Mouse (Mus musculus) ES-CJ7 (cell line): ENCODE data around the gene Mum1.

Source experiments
- DNase-seq: peaks from one replicate; pipeline ENCODE4 v3.0.0; 2011; ENCODE audit warnings: low read depth, low spot score

Gene Mum1

DNA sequence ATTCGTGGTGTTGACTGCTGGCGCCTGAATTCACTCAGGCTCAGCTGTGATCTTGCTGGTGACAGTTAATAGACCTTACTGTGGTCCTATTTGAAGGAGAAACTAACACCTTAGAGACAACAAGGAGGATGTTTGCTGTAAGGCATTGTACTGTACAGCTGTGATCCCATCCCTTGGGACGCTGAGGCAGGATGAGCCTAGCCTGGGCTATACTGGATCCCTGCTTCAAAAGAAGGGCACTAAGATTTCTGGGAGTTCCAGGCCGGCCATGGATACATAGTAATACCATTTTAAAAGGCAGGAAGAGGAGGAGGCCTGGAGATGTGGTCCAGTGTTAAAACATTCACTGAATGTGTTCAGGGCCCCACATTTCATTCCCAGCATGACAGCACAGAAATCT is 24.3 kb downstream of the Mum1 start:
- DNase-seq = no peak

DNA sequence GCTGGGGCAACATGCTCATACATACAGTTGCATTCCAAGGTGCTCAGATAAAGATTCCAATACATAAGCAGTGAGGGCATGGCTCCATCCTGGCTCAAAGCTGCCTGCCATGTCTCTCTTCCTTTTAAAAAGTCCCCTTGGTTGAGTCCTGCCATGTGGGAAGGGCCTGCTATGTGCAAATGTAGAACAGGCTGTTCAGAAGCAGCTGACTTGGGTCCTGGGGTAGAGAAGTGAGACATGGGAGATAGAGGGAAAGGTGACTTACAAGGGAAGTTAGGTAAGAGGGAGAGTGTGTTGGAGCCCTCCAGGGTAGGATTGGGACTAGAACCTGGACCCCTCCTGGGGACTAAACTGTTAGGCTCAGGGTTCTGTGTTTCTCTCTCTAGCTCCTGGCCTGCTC is 25.8 kb downstream of the Mum1 start:
- DNase-seq = no peak

- DNase-seq = no peak
Measured at GRCm38 (mm10) chr10:80252493-80253274, 26.4 kb downstream of the Mum1 start.

DNA sequence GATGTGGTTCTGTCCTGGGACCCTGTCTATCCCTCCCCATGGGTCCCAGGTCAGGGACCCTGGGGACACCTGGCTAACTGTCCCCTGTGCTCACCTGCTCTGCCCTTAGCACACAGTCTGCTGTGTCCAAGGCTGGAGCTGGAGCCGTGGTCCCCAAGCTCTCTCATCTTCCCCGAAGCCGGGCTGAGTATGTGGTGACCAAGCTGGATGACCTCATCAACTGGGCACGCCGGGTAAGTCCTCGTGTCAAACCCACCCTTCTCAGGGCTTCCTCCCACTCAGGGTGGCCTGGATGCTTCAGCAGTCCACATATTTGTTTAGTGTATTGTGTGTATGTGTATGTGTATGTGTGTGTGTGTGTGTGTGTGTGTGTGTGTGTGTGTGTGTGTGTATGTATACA is 27.3 kb downstream of the Mum1 start:
- no peak for DNase-seq

- no peak for DNase-seq
Measured at GRCm38 (mm10) chr10:80254331-80255297, 28.4 kb downstream of the Mum1 start.

- DNase-seq = no peak
Measured at GRCm38 (mm10) chr10:80255881-80256535, 29.8 kb downstream of the Mum1 start.

- no peak for DNase-seq
Measured at GRCm38 (mm10) chr10:80257936-80258335, 31.7 kb downstream of the Mum1 start.

- no peak for DNase-seq
Measured at GRCm38 (mm10) chr10:80258752-80259462, 32.7 kb downstream of the Mum1 start.

DNA sequence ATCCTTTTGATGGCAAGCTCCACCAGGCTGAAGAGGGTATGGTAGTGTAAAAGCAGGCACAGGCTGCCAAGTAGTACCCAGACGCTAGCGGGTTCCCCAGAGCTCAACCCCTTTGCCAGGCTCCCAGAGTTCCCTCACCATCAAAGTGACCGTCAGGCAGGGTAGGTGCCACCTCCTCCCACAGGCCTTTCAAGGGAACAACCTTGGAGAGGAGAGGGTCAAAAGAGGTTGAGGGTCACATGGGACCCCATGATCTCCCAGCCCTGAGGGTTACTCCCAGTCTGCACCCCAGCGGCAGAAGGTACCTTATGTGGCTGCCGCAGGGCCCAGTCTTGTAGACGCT is 33.2 kb downstream of the Mum1 start:
- no peak for DNase-seq

GRCm38 (mm10) chr10:80259861-80260641 is 33.8 kb downstream of the Mum1 start:
- DNase-seq = no peak

DNA sequence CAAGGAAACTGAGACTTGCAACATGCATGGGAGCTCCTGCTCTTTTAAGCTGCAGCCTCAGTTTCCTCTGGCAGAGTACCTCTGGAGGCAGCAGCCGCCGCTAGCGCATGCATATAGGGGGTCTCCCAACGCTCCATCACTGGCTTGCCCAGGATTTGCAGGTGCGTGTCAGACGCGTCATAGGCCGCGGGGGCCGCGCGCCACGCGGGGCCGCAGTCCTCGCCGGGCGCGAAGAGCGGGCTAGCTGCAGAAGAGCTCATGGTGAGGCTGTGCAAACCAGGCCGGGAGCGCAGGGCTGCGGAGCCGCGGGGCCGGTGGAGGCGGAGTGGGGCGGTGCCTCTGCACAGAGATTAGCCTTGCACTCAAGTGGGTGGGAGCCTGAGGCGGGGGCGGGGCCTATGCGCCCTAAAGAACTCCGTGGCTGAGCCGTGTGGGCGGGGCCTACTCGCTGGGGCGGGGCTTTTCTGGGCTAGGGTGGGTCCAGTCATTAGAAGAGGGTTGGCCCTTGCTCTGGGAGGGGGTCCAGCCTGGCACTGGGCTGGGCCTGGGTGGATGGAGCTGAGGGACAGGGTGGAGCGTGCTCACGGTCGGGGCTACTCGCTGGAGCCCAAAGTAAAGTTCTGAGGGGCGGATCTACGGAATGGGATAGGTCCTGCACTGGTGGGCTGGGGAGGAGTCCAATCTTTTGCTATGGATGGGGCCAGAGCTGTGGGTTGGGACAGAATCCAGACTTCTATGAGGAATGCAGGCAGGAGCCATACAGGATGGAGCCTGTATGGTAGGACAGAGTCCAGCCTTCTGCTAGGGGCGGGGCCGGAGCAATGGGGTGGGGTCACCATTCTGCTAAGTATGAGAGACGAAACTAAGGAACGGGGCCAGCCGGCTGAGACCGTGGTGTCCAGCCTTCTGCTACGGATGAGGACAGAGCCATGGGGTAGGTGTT is 34.7 kb downstream of the Mum1 start, which contains the start of the genes Gamt and Dazap1:
TSS of gene Gamt (minus strand) at position 371 of the 943 bp plus-strand sequence.
TSS of gene Dazap1 (plus strand) at position 845 of the 943 bp plus-strand sequence.
- peak; percentile 96 for DNase-seq

DNA sequence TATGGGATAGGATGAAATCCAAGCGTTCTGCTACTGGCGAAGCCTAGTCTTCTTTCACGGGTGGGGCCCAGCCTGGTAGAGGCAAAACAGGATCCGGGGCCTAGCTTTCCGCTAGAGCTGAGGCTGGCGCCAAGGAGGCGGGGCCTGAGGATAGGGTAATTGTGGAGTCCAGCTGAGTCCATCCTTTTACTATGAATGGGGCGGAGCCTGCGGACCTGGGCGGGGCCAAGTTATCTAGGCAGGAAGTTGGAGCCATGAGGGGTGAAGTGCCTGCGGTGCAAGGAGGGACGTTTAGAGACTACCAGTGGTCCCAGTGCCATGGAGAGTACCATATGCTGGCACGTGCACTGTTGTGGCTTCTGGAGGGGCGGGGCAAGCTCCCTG is 35.3 kb downstream of the Mum1 start:
- peak; percentile 93 for DNase-seq

DNA sequence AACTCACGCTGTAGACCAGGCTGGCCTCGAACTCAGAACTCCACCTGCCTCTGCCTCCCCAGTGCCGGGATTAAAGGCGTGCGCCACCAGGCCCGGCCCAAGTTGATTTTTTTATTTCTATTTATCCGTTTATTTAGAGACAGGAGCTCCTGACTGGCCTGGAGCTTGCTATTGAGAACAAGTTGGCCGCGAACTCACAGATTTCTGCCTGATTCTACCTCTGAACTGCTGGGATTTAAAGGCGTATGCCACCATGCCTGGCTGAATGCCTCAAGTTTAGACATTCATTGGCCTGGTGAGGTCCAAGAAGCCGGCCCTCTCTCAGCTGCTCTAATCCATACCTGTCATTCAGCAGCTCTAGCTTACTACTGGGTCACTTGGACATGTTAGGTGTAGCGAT is 35.9 kb downstream of the Mum1 start:
- DNase-seq = no peak

DNA sequence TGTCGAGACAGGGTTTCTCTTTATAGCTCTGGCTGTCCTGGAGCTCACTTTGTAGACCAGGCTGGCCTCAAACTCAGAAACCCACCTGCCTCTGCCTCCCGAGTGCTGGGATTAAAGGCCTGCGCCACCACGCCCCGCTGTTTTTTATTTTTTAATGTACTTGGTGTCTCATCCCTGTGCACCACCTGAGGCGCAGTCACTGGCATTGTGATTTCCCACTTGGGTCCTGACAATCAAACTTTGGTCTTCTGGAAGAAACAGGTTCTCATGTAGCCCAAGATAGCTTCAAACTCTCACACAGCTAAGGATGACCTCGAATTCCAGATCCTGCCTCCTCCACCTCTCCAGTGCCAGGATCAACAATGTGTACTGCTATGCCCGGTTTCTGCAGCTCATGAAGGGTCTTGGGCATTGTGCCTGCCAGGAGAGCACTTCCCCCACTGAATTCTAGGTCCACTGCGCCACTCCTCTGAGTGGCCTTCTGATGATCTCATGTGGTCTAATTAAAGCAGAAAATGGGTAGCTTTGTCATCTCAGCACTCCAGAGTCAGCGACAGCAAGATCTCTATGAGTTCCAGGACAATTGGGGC is 36.6 kb downstream of the Mum1 start:
- no peak for DNase-seq

DNA sequence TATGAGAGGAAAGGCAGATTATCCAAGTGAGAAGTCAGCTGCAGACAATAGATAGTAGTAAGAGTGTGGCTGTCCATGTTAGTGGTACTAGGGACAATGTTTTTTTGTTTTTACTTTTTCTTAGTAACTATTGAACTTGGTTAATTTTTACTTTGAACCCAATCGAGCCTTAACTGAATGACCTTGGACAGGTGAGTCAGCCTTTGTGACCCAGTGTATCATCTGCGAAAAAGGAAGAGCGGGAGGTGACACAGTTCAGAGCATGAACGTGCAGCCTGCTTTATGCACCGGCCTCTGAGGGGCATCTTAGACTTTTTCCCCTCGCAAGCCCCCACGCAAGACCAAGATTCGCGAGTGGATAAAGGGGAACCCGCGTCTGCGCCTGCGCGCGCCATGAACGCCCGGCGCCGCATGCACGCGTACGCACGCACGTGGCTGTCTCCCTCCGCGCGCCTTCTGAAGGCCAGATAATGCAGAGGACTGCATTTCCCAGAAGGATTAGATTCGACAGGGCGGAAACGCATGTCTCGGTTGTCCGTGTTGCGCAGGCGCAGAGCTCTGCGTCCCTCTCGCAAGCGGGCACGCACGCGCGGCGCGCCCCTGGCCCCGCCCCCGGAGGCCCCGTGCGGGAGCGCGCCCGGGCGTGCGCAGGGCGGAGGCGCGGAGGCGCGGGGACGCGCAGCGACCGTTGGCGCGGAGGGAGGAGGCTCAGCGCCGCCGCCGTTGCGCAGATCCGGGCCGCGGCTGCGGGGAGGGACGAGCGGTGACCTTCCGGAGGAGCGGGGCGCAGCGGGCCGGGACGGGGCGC is 38.3 kb downstream of the Mum1 start:
- DNase-seq = peak; percentile 99

GRCm38 (mm10) chr10:80265149-80265486 is 38.9 kb downstream of the Mum1 start:
- DNase-seq = no peak

DNA sequence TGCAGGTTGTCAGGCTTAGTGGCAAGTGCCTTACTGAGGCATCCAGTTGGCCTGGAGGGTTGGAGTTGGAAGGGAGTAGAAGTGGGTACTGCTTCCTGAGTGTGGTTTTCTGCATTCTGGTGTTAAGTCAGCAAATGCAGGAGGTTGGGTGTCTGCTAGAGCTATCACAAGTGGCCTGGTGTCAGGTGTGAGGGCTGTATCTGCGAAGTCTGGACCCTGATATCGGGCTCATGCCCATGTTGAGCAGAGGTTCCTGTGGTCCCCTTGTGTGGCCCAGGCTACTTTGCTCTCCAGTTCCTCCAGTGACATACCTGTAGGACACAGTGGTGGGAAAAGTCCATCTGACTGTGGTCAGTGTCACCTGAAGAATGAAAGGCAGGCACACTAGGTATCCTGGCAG is 43.9 kb downstream of the Mum1 start:
- no peak for DNase-seq

DNA sequence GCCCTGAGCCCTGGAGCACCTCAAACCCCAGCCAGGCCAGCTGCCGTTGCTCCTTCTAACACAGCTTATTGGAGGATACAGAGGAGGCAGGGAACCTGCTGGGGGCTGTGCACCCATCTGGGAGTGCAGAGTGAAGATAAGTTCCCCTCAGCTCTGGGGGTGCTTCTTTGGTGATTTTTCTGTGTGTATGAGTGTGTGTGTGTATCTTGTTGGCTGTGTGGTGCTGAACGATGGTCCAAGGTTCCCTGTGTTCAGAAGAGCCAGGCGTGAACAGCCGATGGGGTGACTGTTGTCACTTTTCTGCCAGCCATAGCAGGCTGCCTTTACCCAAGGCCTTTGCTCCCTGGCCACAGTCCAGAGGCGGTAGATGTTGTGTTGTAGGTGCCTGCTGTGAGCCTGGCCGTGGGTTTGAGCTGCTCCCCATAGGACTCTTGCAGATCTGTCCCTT is 44.5 kb downstream of the Mum1 start:
- no peak for DNase-seq
